Mouse (Mus musculus) embryonic facial prominence, embryonic 12.5 days (tissue): ENCODE results near the gene Akr1c20. TPM values are rescaled to one million over a fixed set of nuclear protein-coding genes. Genes with fewer than 3 reads are reported as not detected.

Experiments used
- ATAC-seq: fragments of 200-750 bp; cut with Nextera tagmentation; 2 replicates; pipeline ENCODE4 v1.8.0; 2017; ENCODE audit not compliant: insufficient number of reproducible peaks, insufficient read depth, low FRiP score, low TSS enrichment
- H3K27ac ChIP-seq: fragments of 300-500 bp; sonication (generic); 2 replicates; pipeline ENCODE4 v1.5.1; 2016; ENCODE audit warnings: mild to moderate bottlenecking
- H3K27me3 ChIP-seq: fragments of 300-500 bp; sonication (generic); 2 replicates; pipeline ENCODE4 v1.6.1; 2016; ENCODE audit warnings: mild to moderate bottlenecking, moderate library complexity
- H3K36me3 ChIP-seq: fragments of 300-500 bp; sonication (generic); 2 replicates; pipeline ENCODE4 v1.6.1; 2016; ENCODE audit warnings: mild to moderate bottlenecking
- H3K4me1 ChIP-seq: fragments of 300-500 bp; sonication (generic); 2 replicates; pipeline ENCODE4 v1.6.1; 2016
- H3K4me2 ChIP-seq: fragments of 300-500 bp; sonication (generic); replicated peaks from 2 replicates; pipeline ENCODE4 v1.6.1; 2016; ENCODE audit warnings: mild to moderate bottlenecking, moderate library complexity
- H3K4me3 ChIP-seq: fragments of 300-500 bp; sonication (generic); 2 replicates; pipeline ENCODE4 v1.5.1; 2016; ENCODE audit warnings: mild to moderate bottlenecking
- H3K9ac ChIP-seq: fragments of 300-500 bp; sonication (generic); 2 replicates; pipeline ENCODE4 v1.6.1; 2016; ENCODE audit warnings: mild to moderate bottlenecking, moderate library complexity
- H3K9me3 ChIP-seq: fragments of 300-500 bp; sonication (generic); 2 replicates; pipeline ENCODE4 v1.6.1; 2016; ENCODE audit warnings: mild to moderate bottlenecking, moderate library complexity
- WGBS: fragments of 180-500 bp; shearing (Covaris S2); methylation state at CpG from one replicate; pipeline ENCODE4 v1.1.7; 2016; 5-methylcytosine and 5-hydroxymethylcytosine counted together
- polyA plus RNA-seq: library from polyadenylated mRNA; unstranded; fragments of >200 nt; fragmentation: Nextera tagmentation; extraction: Ambion mirVana; gene quantifications from 2 replicates; pipeline ENCODE4 v1.2.1, GENCODE M21; 2016

Akr1c20 gene
- not detected in 2 replicates for polyA plus RNA-seq

DNA sequence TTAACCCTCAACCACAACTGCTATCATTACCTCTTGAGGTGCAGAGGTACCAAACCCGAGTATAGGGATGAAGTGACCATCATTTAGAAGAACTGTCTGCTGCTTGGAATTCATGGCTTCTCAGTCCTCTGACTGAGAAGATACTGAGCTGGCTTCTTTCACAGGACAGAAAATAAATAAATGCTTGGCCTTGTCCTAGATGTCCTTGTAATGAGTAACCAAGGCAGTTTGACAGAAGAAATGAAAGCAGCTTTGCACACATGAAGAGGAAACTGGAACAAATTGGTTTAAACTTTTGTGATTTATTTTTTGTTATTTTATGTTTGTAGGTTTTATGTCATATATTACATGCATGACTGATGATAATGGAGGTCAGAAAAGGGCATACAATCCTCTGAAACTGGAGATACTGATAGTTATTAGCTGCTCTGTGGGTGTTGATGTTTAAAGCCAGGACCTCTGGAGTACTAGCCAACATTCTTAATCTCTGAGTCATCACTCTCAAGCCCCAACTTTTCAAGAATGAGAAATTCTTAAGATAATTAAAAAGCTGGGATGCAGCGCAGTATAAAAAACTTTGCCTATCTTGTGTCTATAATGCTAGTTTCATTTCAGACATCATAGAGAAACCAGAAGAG lies at the start of gene Akr1c20:
TSS of gene Akr1c20 (minus strand) at position 145 of the 638 bp plus-strand sequence.
- WGBS = 90% methylated on average over 2 of the region's 2 CpGs
- H3K27me3 ChIP-seq = no peaks in the 10 kb centered on the region
- no peak within 1 kb of the TSS for H3K27ac ChIP-seq
- no peak within 1 kb of the TSS for H3K4me2 ChIP-seq
- H3K4me1 ChIP-seq = no peaks in the 10 kb centered on the region
- H3K9me3 ChIP-seq = no peaks in the 10 kb centered on the region
- no peak within 1 kb of the TSS for H3K9ac ChIP-seq
- no peak for ATAC-seq
- H3K36me3 ChIP-seq = no peaks in the 10 kb centered on the region
- no peak within 1 kb of the TSS for H3K4me3 ChIP-seq

DNA sequence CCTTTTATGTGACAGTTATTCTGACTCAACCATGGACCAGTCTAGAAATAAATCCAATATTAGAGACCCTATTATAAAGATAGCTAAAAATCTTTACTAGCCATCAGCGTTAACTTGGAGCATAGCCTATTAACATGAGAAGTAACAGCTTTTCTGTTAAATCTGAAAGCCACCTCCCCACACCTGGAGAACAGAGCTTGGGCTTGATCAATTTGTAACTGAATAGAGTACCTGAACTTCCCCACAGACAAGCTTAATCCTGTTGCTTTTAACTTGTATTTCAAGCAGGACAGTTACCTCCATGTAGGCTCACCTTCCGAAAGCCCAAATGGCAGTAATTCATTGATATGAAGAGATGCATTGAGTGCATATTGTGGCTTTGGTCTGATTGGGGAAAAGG lies 42.9 kb upstream of the Akr1c20 start:
- Histone ChIP-seq H3K27ac (no peak overlapping the region), H3K36me3 (no peaks in the 10 kb centered on the region), H3K4me1 (no peaks in the 10 kb centered on the region), H3K9me3 (no peaks in the 10 kb centered on the region), H3K27me3 (no peaks in the 10 kb centered on the region), H3K4me2 (no peak overlapping the region), H3K9ac (no peak overlapping the region), H3K4me3 (no peak overlapping the region)
- WGBS = 78% methylated on average over 2 of the region's 2 CpGs
- ATAC-seq = no peak

DNA sequence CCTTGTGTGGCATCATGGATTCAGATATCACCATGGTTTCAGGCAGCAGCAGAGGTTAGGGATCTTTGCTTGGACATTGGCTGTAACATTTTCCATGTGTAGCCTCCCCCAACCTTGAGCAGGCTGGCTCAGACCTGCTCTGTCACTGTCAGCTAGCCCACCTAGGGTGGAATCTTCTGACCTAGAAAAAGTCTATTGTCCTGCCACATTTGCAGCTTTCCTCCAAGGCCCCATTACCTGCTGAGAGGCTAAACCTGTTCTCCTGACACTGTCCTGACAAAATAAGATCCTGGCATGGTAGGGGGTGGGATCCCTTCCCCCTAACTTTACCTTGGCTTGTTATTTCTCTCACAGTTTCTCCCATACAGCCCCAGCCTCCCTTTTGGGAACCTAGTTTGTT lies 37.4 kb upstream of the Akr1c20 start:
- H3K27me3 ChIP-seq = no peaks in the 10 kb centered on the region
- no peak overlapping the region for H3K27ac ChIP-seq
- H3K4me2 ChIP-seq = no peak overlapping the region
- ATAC-seq = no peak
- H3K9ac ChIP-seq = no peak overlapping the region
- no peak overlapping the region for H3K4me3 ChIP-seq
- H3K9me3 ChIP-seq = no peaks in the 10 kb centered on the region
- no peaks in the 10 kb centered on the region for H3K36me3 ChIP-seq
- no peaks in the 10 kb centered on the region for H3K4me1 ChIP-seq

DNA sequence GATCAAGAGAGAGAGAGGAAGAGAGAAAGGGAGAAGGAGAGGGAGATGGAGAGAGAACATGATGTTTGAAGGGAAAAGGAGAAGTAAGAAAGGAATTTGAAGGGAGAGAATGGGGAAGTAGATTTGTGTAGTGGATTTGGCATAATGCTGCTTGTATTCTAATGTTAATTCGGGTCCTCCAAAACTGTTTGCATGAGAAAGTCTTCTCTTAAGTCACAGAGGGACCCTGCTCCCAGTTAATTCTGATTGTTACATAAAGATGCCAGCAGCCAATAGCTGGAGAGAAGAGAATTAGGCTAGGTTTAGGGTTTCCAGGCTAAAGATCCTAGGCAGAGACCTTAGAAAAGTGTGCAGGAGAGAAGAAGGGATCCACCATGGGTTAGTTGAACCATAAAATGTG lies 36.0 kb upstream of the Akr1c20 start:
- Histone ChIP-seq H3K9me3 (no peaks in the 10 kb centered on the region), H3K4me1 (no peaks in the 10 kb centered on the region), H3K27ac (no peak overlapping the region), H3K9ac (no peak overlapping the region), H3K4me2 (no peak overlapping the region), H3K27me3 (no peaks in the 10 kb centered on the region), H3K36me3 (no peaks in the 10 kb centered on the region), H3K4me3 (no peak overlapping the region)
- no peak for ATAC-seq
- 73% methylated on average over 1 of the region's 1 CpGs for WGBS

DNA sequence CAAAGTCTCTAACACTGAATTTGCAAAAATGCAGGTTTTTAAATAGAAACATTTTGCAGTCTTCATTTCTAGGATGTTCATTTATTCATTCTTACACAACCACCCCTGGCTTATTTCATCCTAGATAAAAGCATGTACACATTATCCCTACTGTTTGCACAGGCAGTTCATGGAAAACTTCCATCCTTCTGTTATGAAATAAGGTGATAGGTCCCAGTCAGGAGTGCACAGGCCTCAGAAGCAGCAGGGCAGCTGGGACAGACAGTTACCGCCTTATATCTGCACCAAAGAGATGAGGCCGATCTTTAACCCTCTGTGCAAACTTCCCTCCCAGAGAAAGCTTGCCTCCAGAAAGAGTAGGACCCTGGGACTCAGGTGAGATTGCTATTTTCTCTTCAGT lies 8.3 kb downstream of the Akr1c20 start:
- no peak for ATAC-seq
- Histone ChIP-seq H3K4me3 (no peak overlapping the region), H3K4me2 (no peak overlapping the region), H3K36me3 (no peaks in the 10 kb centered on the region), H3K9ac (no peak overlapping the region), H3K27me3 (no peaks in the 10 kb centered on the region), H3K27ac (no peak overlapping the region), H3K9me3 (no peaks in the 10 kb centered on the region), H3K4me1 (no peaks in the 10 kb centered on the region)
- WGBS = 87% methylated on average over 2 of the region's 2 CpGs

DNA sequence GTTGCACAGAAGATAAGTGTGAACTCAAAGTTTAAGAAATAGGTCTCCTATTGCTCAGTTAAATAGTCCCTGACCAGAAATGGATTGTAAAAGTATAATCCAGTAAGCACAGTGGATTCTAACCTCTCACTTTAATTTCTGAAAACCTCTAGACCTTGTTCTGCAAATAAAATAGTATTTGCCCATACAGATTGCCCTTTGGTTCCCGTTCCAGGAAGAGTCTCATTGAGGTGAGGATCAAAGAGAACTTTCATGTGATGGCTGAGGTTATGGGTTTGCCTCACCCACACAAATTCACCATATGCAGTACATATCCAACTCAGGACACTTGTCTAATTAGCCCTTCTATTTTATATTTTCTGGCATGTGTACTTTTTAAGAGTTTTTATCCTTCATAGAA lies 55.2 kb downstream of the Akr1c20 start:
- Histone ChIP-seq H3K27me3 (no peaks in the 10 kb centered on the region), H3K9ac (no peak overlapping the region), H3K4me3 (no peak overlapping the region), H3K27ac (no peak overlapping the region), H3K36me3 (no peaks in the 10 kb centered on the region), H3K4me1 (no peaks in the 10 kb centered on the region), H3K4me2 (no peak overlapping the region), H3K9me3 (no peaks in the 10 kb centered on the region)
- ATAC-seq = no peak
- WGBS = 73% methylated on average over 1 of the region's 1 CpGs

DNA sequence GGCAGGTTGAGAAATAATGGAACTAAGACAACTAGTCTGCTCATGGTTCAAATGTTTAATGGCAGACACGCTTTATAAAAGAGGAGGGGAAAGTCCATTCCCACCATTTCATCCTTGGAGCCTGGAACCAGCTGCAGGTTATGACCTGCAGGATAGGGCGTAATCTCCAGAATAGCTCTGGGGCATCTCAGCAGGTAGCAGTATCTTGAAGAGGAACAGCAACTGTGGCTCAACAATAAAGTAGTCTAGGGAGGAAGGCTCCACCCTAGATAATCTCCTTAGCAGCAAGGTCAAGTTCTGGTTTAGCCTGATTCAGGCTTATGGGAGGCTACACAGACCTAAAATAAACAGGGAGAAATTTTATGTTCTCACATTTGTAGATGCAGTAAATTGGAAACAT lies 57.5 kb downstream of the Akr1c20 start:
- H3K4me1 ChIP-seq = no peaks in the 10 kb centered on the region
- H3K4me2 ChIP-seq = no peak overlapping the region
- ATAC-seq = no peak
- H3K36me3 ChIP-seq = no peaks in the 10 kb centered on the region
- 88% methylated on average over 2 of the region's 2 CpGs for WGBS
- no peak overlapping the region for H3K4me3 ChIP-seq
- no peaks in the 10 kb centered on the region for H3K27me3 ChIP-seq
- no peak overlapping the region for H3K27ac ChIP-seq
- no peaks in the 10 kb centered on the region for H3K9me3 ChIP-seq
- no peak overlapping the region for H3K9ac ChIP-seq

Other genes starting within 250 kb of the Akr1c20 start
- 0.14 and 0.27 TPM in 2 replicates for gene Akr1c12, start 243.9 kb downstream of the Akr1c20 start, polyA plus RNA-seq
- gene Akr1c6, start 89.0 kb downstream of the Akr1c20 start, polyA plus RNA-seq = not detected in 2 replicates
- gene Akr1c21, start 50.7 kb upstream of the Akr1c20 start, polyA plus RNA-seq = not detected in 2 replicates
- gene Akr1e1, start 85.8 kb upstream of the Akr1c20 start, polyA plus RNA-seq = 45.0 and 45.6 TPM in 2 replicates